Mouse (Mus musculus): Measurements from ENCODE around the gene Pold4. TPM values are rescaled to one million over a fixed set of nuclear protein-coding genes. Genes with fewer than 3 reads are reported as not detected.

The Pold4 gene
- polyA plus RNA-seq, 1 experiment from 2014 or later, result 63.6 TPM

- Histone ChIP-seq H3K4me2 (replicated peaks; ENCODE audit: low read depth, low read length) (no peak overlapping the region), H3K4me3 (ENCODE audit: low read depth, low read length) (no peak overlapping the region), H3K9ac (replicated peaks; ENCODE audit: low read depth) (no peak overlapping the region), H3K27me3 (replicated peaks; ENCODE audit: insufficient read depth, low read length) (no peaks in the 10 kb centered on the region), H3K36me3 (ENCODE audit: insufficient read depth, low read length) (no peaks in the 10 kb centered on the region), H3K4me1 (ENCODE audit: insufficient read depth, low read depth, low read length) (0 out of 2 replicates have a peak, but pooled peaks cover 4% of the 10 kb centered on the region), H3K27ac (ENCODE audit: low read length) (no peak overlapping the region), H3K9me3 (ENCODE audit: low read length) (no peaks in the 10 kb centered on the region)
- DNase-seq (ENCODE audit: low spot score), result no peak
- WGBS, result 50% methylated on average over 6 of the region's 6 CpGs
- no peak for ATAC-seq
- no peak for TF ChIP-seq CTCF (IDR thresholded peaks at IDR 0.05)
- no peak for TF ChIP-seq EP300 (IDR thresholded peaks at IDR 0.05)
These were observed 38.5 kb downstream of the Pold4 start for GRCm38 (mm10) chr19:4270187-4270586.

- H3K4me2 ChIP-seq (replicated peaks; ENCODE audit: low read depth, low read length), result no peak overlapping the region
- TF ChIP-seq CTCF (IDR thresholded peaks at IDR 0.05) (no peak), EP300 (IDR thresholded peaks at IDR 0.05) (no peak)
- no peak overlapping the region for H3K27ac ChIP-seq (ENCODE audit: low read length)
- H3K36me3 ChIP-seq (ENCODE audit: insufficient read depth, low read length), result no peaks in the 10 kb centered on the region
- H3K9ac ChIP-seq (replicated peaks; ENCODE audit: low read depth), result no peak overlapping the region
- 0 out of 2 replicates have a peak, but pooled peaks cover 4% of the 10 kb centered on the region for H3K4me1 ChIP-seq (ENCODE audit: insufficient read depth, low read depth, low read length)
- no peak for DNase-seq (ENCODE audit: low spot score)
- WGBS, result 94% methylated on average over 11 of the region's 11 CpGs
- H3K9me3 ChIP-seq (ENCODE audit: low read length), result no peaks in the 10 kb centered on the region
- no peaks in the 10 kb centered on the region for H3K27me3 ChIP-seq (replicated peaks; ENCODE audit: insufficient read depth, low read length)
- no peak for ATAC-seq
- no peak overlapping the region for H3K4me3 ChIP-seq (ENCODE audit: low read depth, low read length)
These were observed 39.3 kb downstream of the Pold4 start for GRCm38 (mm10) chr19:4270972-4271371.

- H3K4me3 ChIP-seq (ENCODE audit: low read depth, low read length), result no peak overlapping the region
- TF ChIP-seq EP300 (IDR thresholded peaks at IDR 0.05) (no peak), CTCF (IDR thresholded peaks at IDR 0.05) (peak; percentile 50)
- no peaks in the 10 kb centered on the region for H3K36me3 ChIP-seq (ENCODE audit: insufficient read depth, low read length)
- no peaks in the 10 kb centered on the region for H3K27me3 ChIP-seq (replicated peaks; ENCODE audit: insufficient read depth, low read length)
- no peaks in the 10 kb centered on the region for H3K9me3 ChIP-seq (ENCODE audit: low read length)
- no peak overlapping the region for H3K27ac ChIP-seq (ENCODE audit: low read length)
- DNase-seq (ENCODE audit: low spot score) (no peak), ATAC-seq (no peak)
- H3K9ac ChIP-seq (replicated peaks; ENCODE audit: low read depth), result no peak overlapping the region
- H3K4me2 ChIP-seq (replicated peaks; ENCODE audit: low read depth, low read length), result no peak overlapping the region
- H3K4me1 ChIP-seq (ENCODE audit: insufficient read depth, low read depth, low read length), result no peaks in the 10 kb centered on the region
- 91% methylated on average over 1 of the region's 1 CpGs for WGBS
These were observed 47.8 kb downstream of the Pold4 start for GRCm38 (mm10) chr19:4279487-4279886.

GRCm38 (mm10) chr19:4280425-4280824 is 48.7 kb downstream of the Pold4 start:
- WGBS, result 94% methylated on average over 9 of the region's 9 CpGs

GRCm38 (mm10) chr19:4282898-4283553 is 51.3 kb downstream of the Pold4 start, which contains the start of gene Ankrd13d:
Gene Ankrd13d, minus strand, starts transcription at chr19:4283137.
- no peaks in the 10 kb centered on the region for H3K27me3 ChIP-seq (replicated peaks; ENCODE audit: insufficient read depth, low read length)
- no peaks in the 10 kb centered on the region for H3K4me1 ChIP-seq (ENCODE audit: insufficient read depth, low read depth, low read length)
- H3K9ac ChIP-seq (replicated peaks; ENCODE audit: low read depth), result no peak within 1 kb of the TSS
- DNase-seq (ENCODE audit: low spot score) (peak; percentile 94), ATAC-seq (peak; percentile 97)
- peak; percentile 85 for TF ChIP-seq CTCF (IDR thresholded peaks at IDR 0.05)
- no peak for TF ChIP-seq EP300 (IDR thresholded peaks at IDR 0.05)
- peak within 1 kb of the TSS; percentile 59 for H3K4me3 ChIP-seq (ENCODE audit: low read depth, low read length)
- H3K9me3 ChIP-seq (ENCODE audit: low read length), result no peaks in the 10 kb centered on the region
- 2% methylated on average over 46 of the region's 50 CpGs for WGBS
- peaks cover 14% of the 10 kb centered on the region; the same call in 1 of the 2 replicates for H3K36me3 ChIP-seq (ENCODE audit: insufficient read depth, low read length)
- no peak within 1 kb of the TSS for H3K27ac ChIP-seq (ENCODE audit: low read length)
- peak within 1 kb of the TSS; percentile 91 for H3K4me2 ChIP-seq (replicated peaks; ENCODE audit: low read depth, low read length)

More at GRCm38 (mm10) chr19:4280425-4280824, 48.7 kb downstream of the Pold4 start:
- Histone ChIP-seq H3K27me3 (replicated peaks; ENCODE audit: insufficient read depth, low read length) (no peaks in the 10 kb centered on the region), H3K4me2 (replicated peaks; ENCODE audit: low read depth, low read length) (no peak overlapping the region), H3K4me3 (ENCODE audit: low read depth, low read length) (no peak overlapping the region), H3K4me1 (ENCODE audit: insufficient read depth, low read depth, low read length) (no peaks in the 10 kb centered on the region), H3K36me3 (ENCODE audit: insufficient read depth, low read length) (no peaks in the 10 kb centered on the region), H3K9me3 (ENCODE audit: low read length) (no peaks in the 10 kb centered on the region), H3K9ac (replicated peaks; ENCODE audit: low read depth) (no peak overlapping the region), H3K27ac (ENCODE audit: low read length) (no peak overlapping the region)
- no peak for ATAC-seq
- no peak for DNase-seq (ENCODE audit: low spot score)
- TF ChIP-seq CTCF (IDR thresholded peaks at IDR 0.05), result no peak
- TF ChIP-seq EP300 (IDR thresholded peaks at IDR 0.05), result no peak

Small RNA genes within 50 kb of the gene (microRNA-seq; reads per million reads assigned to microRNA genes)
- not detected for gene Gm26115
- gene Mir6985, result 0.73 reads per million

Other genes with a start within 250 kb of the Pold4 start
- gene Acy3, start 245.3 kb upstream of the Pold4 start, polyA plus RNA-seq (2015; fragmentation: Nextera tagmentation; extraction: Ambion mirVana), result 14.9 and 15.7 TPM in 2 replicates
- gene Tbx10, start 239.1 kb upstream of the Pold4 start, polyA plus RNA-seq (2015; fragmentation: Nextera tagmentation; extraction: Ambion mirVana), result not detected in 2 replicates
- 27.0 and 28.5 TPM in 2 replicates for gene Nudt8, start 231.3 kb upstream of the Pold4 start, polyA plus RNA-seq (2015; fragmentation: Nextera tagmentation; extraction: Ambion mirVana)
- gene Gm49405, start 231.3 kb upstream of the Pold4 start, polyA plus RNA-seq (2015; fragmentation: Nextera tagmentation; extraction: Ambion mirVana), result 1.1 TPM in 2 replicates
- 1.9 and 2.0 TPM in 2 replicates for gene Doc2g, start 228.6 kb upstream of the Pold4 start, polyA plus RNA-seq (2015; fragmentation: Nextera tagmentation; extraction: Ambion mirVana)
- gene Ndufv1, start 219.1 kb upstream of the Pold4 start, polyA plus RNA-seq (2015; fragmentation: Nextera tagmentation; extraction: Ambion mirVana), result 130 and 152 TPM in 2 replicates
- gene Gstp1, start 193.9 kb upstream of the Pold4 start, polyA plus RNA-seq (2015; fragmentation: Nextera tagmentation; extraction: Ambion mirVana), result 273 and 288 TPM in 2 replicates
- gene Gstp2, start 185.9 kb upstream of the Pold4 start, polyA plus RNA-seq (2015; fragmentation: Nextera tagmentation; extraction: Ambion mirVana), result 6.3 and 7.3 TPM in 2 replicates
- 6.5 and 6.9 TPM in 2 replicates for gene Gstp3, start 172.3 kb upstream of the Pold4 start, polyA plus RNA-seq (2015; fragmentation: Nextera tagmentation; extraction: Ambion mirVana)
- not detected in 2 replicates for gene Cabp2, start 150.3 kb upstream of the Pold4 start, polyA plus RNA-seq (2015; fragmentation: Nextera tagmentation; extraction: Ambion mirVana)
- gene Cdk2ap2, start 134.7 kb upstream of the Pold4 start, polyA plus RNA-seq (2015; fragmentation: Nextera tagmentation; extraction: Ambion mirVana), result 154 and 164 TPM in 2 replicates
- 17.0 and 18.9 TPM in 2 replicates for gene Pitpnm1, start 131.9 kb upstream of the Pold4 start, polyA plus RNA-seq (2015; fragmentation: Nextera tagmentation; extraction: Ambion mirVana)
- gene Aip, start 106.0 kb upstream of the Pold4 start, polyA plus RNA-seq (2015; fragmentation: Nextera tagmentation; extraction: Ambion mirVana), result 78.5 and 82.1 TPM in 2 replicates
- gene Gpr152, start 92.1 kb upstream of the Pold4 start, polyA plus RNA-seq (2015; fragmentation: Nextera tagmentation; extraction: Ambion mirVana), result not detected in 2 replicates
- 0.08 and 0.10 TPM in 2 replicates for gene Cabp4, start 87.9 kb upstream of the Pold4 start, polyA plus RNA-seq (2015; fragmentation: Nextera tagmentation; extraction: Ambion mirVana)
- gene Coro1b, start 83.3 kb upstream of the Pold4 start, polyA plus RNA-seq (2015; fragmentation: Nextera tagmentation; extraction: Ambion mirVana), result 183 and 192 TPM in 2 replicates
- gene Ptprcap, start 78.3 kb upstream of the Pold4 start, polyA plus RNA-seq (2015; fragmentation: Nextera tagmentation; extraction: Ambion mirVana), result 3.4 and 3.7 TPM in 2 replicates
- 28.4 and 35.1 TPM in 2 replicates for gene Rps6kb2, start 68.5 kb upstream of the Pold4 start, polyA plus RNA-seq (2015; fragmentation: Nextera tagmentation; extraction: Ambion mirVana)
- 1.8 and 2.6 TPM in 2 replicates for gene Carns1, start 56.4 kb upstream of the Pold4 start, polyA plus RNA-seq (2015; fragmentation: Nextera tagmentation; extraction: Ambion mirVana)
- gene Tbc1d10c, start 40.6 kb upstream of the Pold4 start, polyA plus RNA-seq (2015; fragmentation: Nextera tagmentation; extraction: Ambion mirVana), result 3.9 and 4.5 TPM in 2 replicates
- gene Ppp1ca, start 39.8 kb upstream of the Pold4 start, polyA plus RNA-seq (2015; fragmentation: Nextera tagmentation; extraction: Ambion mirVana), result 619 and 631 TPM in 2 replicates
- gene Rad9a, start 30.2 kb upstream of the Pold4 start, polyA plus RNA-seq (2015; fragmentation: Nextera tagmentation; extraction: Ambion mirVana), result 14.1 and 14.3 TPM in 2 replicates
- gene Clcf1, start 17.7 kb upstream of the Pold4 start, polyA plus RNA-seq (2015; fragmentation: Nextera tagmentation; extraction: Ambion mirVana), result 7.6 and 8.0 TPM in 2 replicates
- gene AC109138.7, start 17.5 kb upstream of the Pold4 start, polyA plus RNA-seq (2015; fragmentation: Nextera tagmentation; extraction: Ambion mirVana), result not detected in 2 replicates
- 22.7 and 24.4 TPM in 2 replicates for gene Ssh3, start 37.3 kb downstream of the Pold4 start, polyA plus RNA-seq (2015; fragmentation: Nextera tagmentation; extraction: Ambion mirVana)
- gene Ankrd13d, start 51.2 kb downstream of the Pold4 start, polyA plus RNA-seq (2015; fragmentation: Nextera tagmentation; extraction: Ambion mirVana), result 2.0 and 2.6 TPM in 2 replicates
- gene Grk2, start 74.3 kb downstream of the Pold4 start, polyA plus RNA-seq (2015; fragmentation: Nextera tagmentation; extraction: Ambion mirVana), result 13.9 and 14.0 TPM in 2 replicates
- gene Kdm2a, start 166.4 kb downstream of the Pold4 start, polyA plus RNA-seq (2015; fragmentation: Nextera tagmentation; extraction: Ambion mirVana), result 16.5 and 18.5 TPM in 2 replicates
- 25.0 and 25.1 TPM in 2 replicates for gene Rhod, start 207.5 kb downstream of the Pold4 start, polyA plus RNA-seq (2015; fragmentation: Nextera tagmentation; extraction: Ambion mirVana)
- 1.0 and 1.3 TPM in 2 replicates for gene Syt12, start 245.5 kb downstream of the Pold4 start, polyA plus RNA-seq (2015; fragmentation: Nextera tagmentation; extraction: Ambion mirVana)

Measured in lung, postnatal 0 days (tissue).